Mouse (Mus musculus): Measurements from ENCODE around the gene Gm37240.

Gm37240 gene

DNA sequence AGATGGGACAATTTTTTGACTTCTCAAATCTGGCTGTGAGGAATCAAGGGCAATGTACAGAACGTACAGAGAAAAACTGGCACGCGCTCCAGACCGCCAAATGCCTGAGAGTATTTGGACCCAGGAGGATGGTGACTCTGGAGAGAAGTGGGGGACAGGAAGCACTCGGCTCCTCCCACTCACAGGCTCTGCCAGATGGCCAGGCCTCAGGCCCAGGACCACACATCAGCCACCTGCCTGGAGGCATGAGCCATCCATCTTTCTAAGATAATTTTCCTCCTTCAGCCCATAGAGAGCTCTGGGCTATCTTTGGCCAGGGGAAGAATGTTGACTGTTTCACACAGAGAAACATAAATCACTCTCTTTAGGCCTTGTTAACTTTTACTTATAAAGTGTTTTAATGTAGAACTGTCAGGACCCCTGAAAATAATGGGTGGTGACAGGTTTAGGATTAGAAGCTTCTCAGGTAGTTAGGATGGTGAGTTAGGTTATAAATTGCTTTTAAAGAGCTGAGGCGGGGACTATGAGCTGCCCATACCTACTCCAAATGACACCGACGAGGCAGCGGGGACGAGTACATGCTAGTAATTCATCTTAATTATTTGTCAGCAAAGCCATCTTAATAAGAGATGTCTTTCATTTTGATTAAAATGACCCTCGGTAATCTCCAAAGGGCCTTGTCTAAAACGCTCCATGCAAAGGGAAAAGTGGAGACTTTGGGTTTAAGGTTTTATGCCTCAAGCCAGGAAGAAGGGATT, 546.0 kb downstream of the Gm37240 start:
- in situ Hi-C loops (cut with MboI, MseI), result no loop called here

GRCm38 (mm10) chr3:85340491-85340890, 546.8 kb downstream of the Gm37240 start:
- in situ Hi-C loops (cut with MboI, MseI), result no loop called here

- in situ Hi-C loops (cut with MboI, MseI), result no loop called here
Observed at GRCm38 (mm10) chr3:85339926-85340325, 547.4 kb downstream of the Gm37240 start.

DNA sequence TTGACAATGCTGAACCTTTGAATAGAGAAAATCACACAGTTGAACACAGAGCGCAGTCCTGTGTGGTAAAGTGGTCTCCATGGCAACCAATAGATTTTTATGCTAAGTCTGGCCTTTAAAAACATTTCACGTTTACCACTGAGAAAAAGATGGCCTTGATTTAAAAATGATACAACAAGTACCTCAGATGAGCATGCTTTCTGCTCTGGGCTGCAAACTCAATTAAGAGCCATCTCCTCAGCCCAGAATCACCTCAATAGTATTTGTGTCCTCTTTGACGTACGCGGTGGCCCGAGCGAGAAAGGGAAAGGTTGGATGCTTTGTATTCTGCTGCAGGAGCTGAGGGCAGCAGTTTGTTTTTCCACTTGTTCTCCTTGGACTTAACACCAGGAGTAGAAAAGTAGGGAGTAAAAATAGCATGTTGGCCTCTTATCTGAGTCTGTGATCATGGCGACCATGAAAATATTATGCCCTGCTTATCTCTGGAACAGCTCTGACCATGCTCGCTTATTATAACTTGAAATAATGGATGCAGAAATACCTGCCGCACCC, 548.0 kb downstream of the Gm37240 start:
- in situ Hi-C loops (cut with MboI, MseI), result no loop called here

GRCm38 (mm10) chr3:85338755-85339095, 548.6 kb downstream of the Gm37240 start:
- in situ Hi-C loops (cut with MboI, MseI), result no loop called here

GRCm38 (mm10) chr3:85337881-85338754, 549.2 kb downstream of the Gm37240 start:
- in situ Hi-C loops (cut with MboI, MseI), result no loop called here

- in situ Hi-C loops (cut with MboI, MseI), result no loop called here
Observed at GRCm38 (mm10) chr3:85335517-85335916, 551.8 kb downstream of the Gm37240 start.

DNA sequence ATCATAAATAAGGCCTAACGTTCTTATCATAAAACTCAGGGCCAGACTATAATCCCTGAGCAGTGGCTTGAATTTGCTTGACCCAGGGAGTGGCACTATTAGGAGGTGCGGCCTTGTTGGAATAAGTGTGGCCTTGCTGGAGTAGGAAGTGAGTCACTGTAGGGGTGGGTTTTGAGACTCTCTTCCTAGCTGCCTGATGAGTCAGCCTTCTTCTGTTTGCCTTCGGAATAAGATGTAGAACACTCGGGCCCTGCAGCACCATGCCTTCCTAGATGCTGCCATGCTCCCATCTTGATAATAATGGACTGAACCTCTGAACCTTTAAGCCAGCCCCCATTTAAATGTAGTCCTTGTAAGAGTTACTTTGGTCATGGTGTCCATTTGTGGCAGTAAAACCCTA, 555.0 kb downstream of the Gm37240 start:
- in situ Hi-C loops (cut with MboI, MseI), result no loop called here

- in situ Hi-C loops (cut with MboI, MseI), result loop anchor here (10.0 kb wide), 1 partner anchor 523 kb away; no protein-coding TSS in a partner anchor
Observed at GRCm38 (mm10) chr3:85318256-85318655, 569.1 kb downstream of the Gm37240 start.

GRCm38 (mm10) chr3:85317306-85317705, 570.0 kb downstream of the Gm37240 start:
- in situ Hi-C loops (cut with MboI, MseI), result loop anchor here (10.0 kb wide), 1 partner anchor 523 kb away; no protein-coding TSS in a partner anchor

GRCm38 (mm10) chr3:85314961-85315360, 572.4 kb downstream of the Gm37240 start:
- in situ Hi-C loops (cut with MboI, MseI), result loop anchor here (5.0 to 10.0 kb wide), 2 partner anchors 32 to 520 kb away; no protein-coding TSS in a partner anchor

GRCm38 (mm10) chr3:85313646-85314255, 573.6 kb downstream of the Gm37240 start:
- in situ Hi-C loops (cut with MboI, MseI), result loop anchor here (5.0 to 10.0 kb wide), 2 partner anchors 34 to 519 kb away; no protein-coding TSS in a partner anchor

DNA sequence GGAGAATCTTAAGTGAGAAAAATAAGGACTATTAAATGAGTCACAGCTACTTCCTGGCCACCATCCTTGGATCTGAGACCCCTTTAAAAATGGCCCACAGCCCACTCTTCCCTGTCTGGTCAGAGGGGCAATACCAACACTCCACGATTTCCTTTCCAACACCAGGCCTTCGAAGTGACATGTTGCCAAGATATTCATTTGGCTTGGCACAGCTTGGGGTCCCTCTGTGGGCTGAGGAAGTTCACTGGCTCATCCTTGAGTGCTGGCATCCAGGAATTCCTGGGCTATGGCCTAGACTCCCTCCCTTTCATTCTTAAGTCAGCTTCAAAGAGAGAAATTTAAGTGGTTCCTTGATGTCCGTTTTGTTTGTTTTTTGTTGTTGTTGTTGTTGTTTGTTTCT, 576.1 kb downstream of the Gm37240 start:
- in situ Hi-C loops (cut with MboI, MseI), result loop anchor here (5.0 to 10.0 kb wide), 2 partner anchors 36 to 516 kb away; no protein-coding TSS in a partner anchor

DNA sequence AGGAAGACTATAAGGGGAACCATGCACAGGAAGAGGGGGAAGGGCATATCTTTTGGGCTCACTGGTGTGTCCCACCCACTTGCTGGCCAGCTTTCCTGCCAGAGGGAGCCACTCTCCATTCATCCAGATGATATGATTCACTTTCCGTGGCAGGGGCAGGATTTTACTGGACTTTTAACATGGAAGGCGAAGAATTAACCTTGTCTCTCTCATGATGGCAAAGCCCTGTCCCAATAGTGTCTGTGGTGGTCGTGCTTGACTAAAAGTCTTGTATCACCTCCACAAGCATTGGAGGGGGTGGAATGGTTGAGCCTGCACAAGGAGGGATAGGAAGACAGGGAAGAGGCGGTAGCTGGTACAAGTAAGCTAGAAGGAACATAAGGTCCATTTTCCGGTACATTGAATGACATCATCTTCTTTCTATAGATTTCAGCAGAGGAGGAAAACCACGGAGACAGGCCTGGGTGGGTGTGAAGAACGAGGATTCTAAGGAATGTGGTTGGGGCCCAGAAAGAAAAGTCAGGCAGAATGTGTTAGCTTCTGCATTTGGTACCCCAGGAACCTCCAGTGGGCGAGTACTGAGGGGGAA, 576.8 kb downstream of the Gm37240 start:
- in situ Hi-C loops (cut with MboI, MseI), result loop anchor here (5.0 to 10.0 kb wide), 2 partner anchors 37 to 516 kb away; no protein-coding TSS in a partner anchor

GRCm38 (mm10) chr3:85309168-85309567, 578.1 kb downstream of the Gm37240 start:
- in situ Hi-C loops (cut with MboI, MseI), result no loop called here

DNA sequence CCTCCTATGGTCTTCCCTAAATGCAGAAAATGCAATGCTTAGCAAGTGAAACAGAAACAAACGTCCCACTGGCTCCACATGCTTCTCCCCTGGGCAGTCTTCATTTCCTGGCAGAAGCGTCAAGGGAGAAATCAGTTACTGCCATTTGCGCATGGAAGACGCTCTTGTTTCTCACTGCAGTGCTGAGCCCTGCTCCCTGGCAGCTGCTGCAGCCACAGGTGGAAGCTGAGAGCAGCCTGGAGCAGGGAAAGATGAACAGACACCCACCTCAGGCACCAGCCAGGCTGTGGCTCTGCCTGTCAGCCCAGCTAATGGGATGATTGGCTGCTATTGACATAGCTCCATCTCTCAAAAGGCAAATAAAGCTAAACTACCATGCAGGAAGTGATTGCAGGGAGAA, 578.6 kb downstream of the Gm37240 start:
- in situ Hi-C loops (cut with MboI, MseI), result no loop called here

DNA sequence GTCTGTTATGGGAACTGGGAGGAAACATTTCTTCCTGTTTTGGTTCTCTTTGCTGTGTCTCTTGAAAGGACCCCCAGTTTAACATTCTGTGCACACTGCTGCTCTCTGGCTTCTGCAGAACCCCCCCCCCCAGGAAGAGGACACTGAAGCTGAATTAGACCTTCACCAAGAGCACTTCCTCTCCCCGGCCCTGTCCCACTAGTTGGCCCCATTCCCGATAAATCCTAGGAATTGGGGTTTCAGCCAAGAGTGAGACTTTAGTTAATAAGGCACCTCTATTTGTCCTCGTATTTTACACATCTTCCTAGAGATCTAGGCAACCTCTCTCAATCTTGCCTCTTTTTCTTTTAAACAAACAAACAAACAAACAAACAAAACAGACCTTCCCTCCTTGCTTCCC, 585.5 kb downstream of the Gm37240 start:
- in situ Hi-C loops (cut with MboI, MseI), result no loop called here

GRCm38 (mm10) chr3:85301336-85301735, 586.0 kb downstream of the Gm37240 start:
- in situ Hi-C loops (cut with MboI, MseI), result no loop called here

- in situ Hi-C loops (cut with MboI, MseI), result no loop called here
Observed at GRCm38 (mm10) chr3:85299649-85300550, 587.4 kb downstream of the Gm37240 start.

GRCm38 (mm10) chr3:85295229-85295628, 592.1 kb downstream of the Gm37240 start:
- in situ Hi-C loops (cut with MboI, MseI), result no loop called here
